Mouse (Mus musculus) midbrain, embryonic 12.5 days (tissue): ENCODE measurements around the gene Tnfaip6. TPM values are rescaled to one million over a fixed set of nuclear protein-coding genes. Genes with fewer than 3 reads are reported as not detected.

Experiments
- ATAC-seq: fragments of 200-750 bp; cut with Nextera tagmentation; 2 replicates; pipeline ENCODE4 v1.8.0; 2017; ENCODE audit warnings: low read depth, moderate TSS enrichment, moderate library complexity; ENCODE audit not compliant: low FRiP score
- H3K27ac ChIP-seq: fragments of 300-500 bp; sonication (generic); replicated peaks from 2 replicates; pipeline ENCODE4 v1.5.1; 2016; ENCODE audit warnings: mild to moderate bottlenecking
- H3K27me3 ChIP-seq: fragments of 300-500 bp; sonication (generic); 2 replicates; pipeline ENCODE4 v1.6.1; 2016; ENCODE audit warnings: mild to moderate bottlenecking
- H3K36me3 ChIP-seq: fragments of 300-500 bp; sonication (generic); 2 replicates; pipeline ENCODE4 v1.6.1; 2016
- H3K4me1 ChIP-seq: fragments of 300-500 bp; sonication (generic); 2 replicates; pipeline ENCODE4 v1.6.1; 2016
- H3K4me2 ChIP-seq: fragments of 300-500 bp; sonication (generic); replicated peaks from 2 replicates; pipeline ENCODE4 v1.6.1; 2016; ENCODE audit warnings: mild to moderate bottlenecking, moderate library complexity
- H3K4me3 ChIP-seq: fragments of 300-500 bp; sonication (generic); 2 replicates; pipeline ENCODE4 v1.5.1; 2016; ENCODE audit warnings: mild to moderate bottlenecking
- H3K9ac ChIP-seq: fragments of 300-500 bp; sonication (generic); replicated peaks from 2 replicates; pipeline ENCODE4 v1.6.1; 2016; ENCODE audit warnings: mild to moderate bottlenecking, moderate library complexity
- H3K9me3 ChIP-seq: fragments of 300-500 bp; sonication (generic); 2 replicates; pipeline ENCODE4 v1.6.1; 2016; ENCODE audit warnings: mild to moderate bottlenecking
- WGBS: fragments of 180-500 bp; shearing (Covaris S2); methylation state at CpG from one replicate; pipeline ENCODE4 v1.1.7; 2016; 5-methylcytosine and 5-hydroxymethylcytosine counted together
- polyA plus RNA-seq: library from polyadenylated mRNA; unstranded; fragments of >200 nt; fragmentation: Nextera tagmentation; extraction: Ambion mirVana; gene quantifications from 2 replicates; pipeline ENCODE4 v1.2.1, GENCODE M21; 2016

The Tnfaip6 gene
- polyA plus RNA-seq, 1 experiment from 2014 or later: 19.6 TPM

DNA sequence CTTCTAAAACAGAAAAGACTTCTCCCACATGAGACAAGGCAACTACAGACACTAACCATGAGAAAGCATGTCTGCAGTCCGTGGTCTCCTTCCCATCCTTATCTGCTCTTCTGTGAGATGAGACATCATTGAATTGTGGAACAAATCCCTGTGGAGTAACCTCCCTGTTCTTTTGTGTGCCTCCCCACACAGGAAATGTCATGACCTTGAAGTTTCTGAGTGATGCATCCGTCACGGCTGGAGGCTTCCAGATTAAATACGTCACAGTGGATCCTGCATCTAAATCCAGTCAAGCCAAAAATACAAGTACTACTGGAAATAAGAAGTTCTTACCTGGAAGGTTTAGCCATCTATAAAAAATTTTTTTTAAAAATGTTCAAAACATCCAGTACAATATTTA is 17.8 kb downstream of the Tnfaip6 start:
- Histone ChIP-seq H3K4me2 (no peak overlapping the region), H3K4me3 (no peak overlapping the region), H3K36me3 (0 out of 2 replicates have a peak, but pooled peaks cover 6% of the 10 kb centered on the region), H3K27ac (no peak overlapping the region), H3K9me3 (no peaks in the 10 kb centered on the region), H3K27me3 (no peaks in the 10 kb centered on the region), H3K4me1 (no peaks in the 10 kb centered on the region), H3K9ac (no peak overlapping the region)
- ATAC-seq: no peak
- 32% methylated on average over 4 of the region's 4 CpGs for WGBS

DNA sequence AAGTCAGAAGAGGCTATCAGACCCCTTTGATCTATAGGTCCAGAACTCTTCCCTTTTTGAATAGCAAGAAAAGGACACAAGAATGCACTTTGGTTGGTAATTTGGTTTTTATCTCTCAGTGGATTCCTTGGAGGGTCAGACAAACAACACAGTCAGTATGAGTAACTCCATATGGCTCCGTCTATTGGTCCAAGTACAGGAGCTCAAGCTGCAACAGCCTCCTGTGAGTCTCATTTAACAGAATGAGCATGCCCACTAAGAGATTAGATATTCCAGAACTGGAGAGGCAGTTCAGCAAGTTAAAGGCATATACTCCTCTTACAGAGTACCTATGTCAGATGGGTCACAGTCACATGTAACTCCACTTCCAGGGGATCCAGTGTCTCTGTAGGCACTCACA is 19.3 kb downstream of the Tnfaip6 start:
- H3K27ac ChIP-seq: no peak overlapping the region
- no peaks in the 10 kb centered on the region for H3K9me3 ChIP-seq
- no peaks in the 10 kb centered on the region for H3K27me3 ChIP-seq
- no peak overlapping the region for H3K9ac ChIP-seq
- WGBS: 76% methylated on average over 1 of the region's 1 CpGs
- no peaks in the 10 kb centered on the region for H3K4me1 ChIP-seq
- H3K36me3 ChIP-seq: no peaks in the 10 kb centered on the region
- no peak for ATAC-seq
- no peak overlapping the region for H3K4me3 ChIP-seq
- H3K4me2 ChIP-seq: no peak overlapping the region

- no peaks in the 10 kb centered on the region for H3K4me1 ChIP-seq
- H3K36me3 ChIP-seq: no peaks in the 10 kb centered on the region
- H3K4me2 ChIP-seq: no peak overlapping the region
- ATAC-seq: no peak
- H3K27me3 ChIP-seq: no peaks in the 10 kb centered on the region
- no peak overlapping the region for H3K9ac ChIP-seq
- H3K9me3 ChIP-seq: no peaks in the 10 kb centered on the region
- H3K4me3 ChIP-seq: no peak overlapping the region
- no peak overlapping the region for H3K27ac ChIP-seq
Observed at GRCm38 (mm10) chr2:52057681-52058080, 19.9 kb downstream of the Tnfaip6 start.

- no peaks in the 10 kb centered on the region for H3K9me3 ChIP-seq
- no peak for ATAC-seq
- no peak overlapping the region for H3K4me3 ChIP-seq
- H3K27me3 ChIP-seq: no peaks in the 10 kb centered on the region
- 69% methylated on average over 1 of the region's 1 CpGs for WGBS
- no peak overlapping the region for H3K27ac ChIP-seq
- peaks cover 10% of the 10 kb centered on the region for H3K4me1 ChIP-seq
- no peaks in the 10 kb centered on the region for H3K36me3 ChIP-seq
- no peak overlapping the region for H3K4me2 ChIP-seq
- H3K9ac ChIP-seq: no peak overlapping the region
Observed at GRCm38 (mm10) chr2:52068641-52069040, 30.8 kb downstream of the Tnfaip6 start.

DNA sequence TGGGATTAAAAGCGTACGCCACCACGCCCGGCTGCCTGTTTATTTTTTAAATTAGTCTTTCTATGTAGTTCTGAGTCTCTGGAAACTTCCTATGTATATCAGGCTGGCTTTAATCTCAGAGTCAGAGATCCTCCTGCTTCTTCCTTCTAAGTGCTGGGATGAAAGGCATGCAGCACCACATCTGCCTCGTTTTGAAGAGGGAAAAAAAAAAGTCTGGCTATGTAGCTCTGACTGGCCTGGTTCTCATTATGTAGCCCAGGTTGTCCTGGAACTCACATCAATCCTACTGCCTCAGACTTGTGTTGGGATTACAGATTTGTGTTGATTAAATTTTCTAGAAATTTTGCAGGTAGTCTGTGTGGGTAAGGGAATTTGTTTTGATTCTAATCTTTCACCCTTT is 33.0 kb downstream of the Tnfaip6 start:
- WGBS: 91% methylated on average over 5 of the region's 5 CpGs
- H3K27me3 ChIP-seq: no peaks in the 10 kb centered on the region

DNA sequence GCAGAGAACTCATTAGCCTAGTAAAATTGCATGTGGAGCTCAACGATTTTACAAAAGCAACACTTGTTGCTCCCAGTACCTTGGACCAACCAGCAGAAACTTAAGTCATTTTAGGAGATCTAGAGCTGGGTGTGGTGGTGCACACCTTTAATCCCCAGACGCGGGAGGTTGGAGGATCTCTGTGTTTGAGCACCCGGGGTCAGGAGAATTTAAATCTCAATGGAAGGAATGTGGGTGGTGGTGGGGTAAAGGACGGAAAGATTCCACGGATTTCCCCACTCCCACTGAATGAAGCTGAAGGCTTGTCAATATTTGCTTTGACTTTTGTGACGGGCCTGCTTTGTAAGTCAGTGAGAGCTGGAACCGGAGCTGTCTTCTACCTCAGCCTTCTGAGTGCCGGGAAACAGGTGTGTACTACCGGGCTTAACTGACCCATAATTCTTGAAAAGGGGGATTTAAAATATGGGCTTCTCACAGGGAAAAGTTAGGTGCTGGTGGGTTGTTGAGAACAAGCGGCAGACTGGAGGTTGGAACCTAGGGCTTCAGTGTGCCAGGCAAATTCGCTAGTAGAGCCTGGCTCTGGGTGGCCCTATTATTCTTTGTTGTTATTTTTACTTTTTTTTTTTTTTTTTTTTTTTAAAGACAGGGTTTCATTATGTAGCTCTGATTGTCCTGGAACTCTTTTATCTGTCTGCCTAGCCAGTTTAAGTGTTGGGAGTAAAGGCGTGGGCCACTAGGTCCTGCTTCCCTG is 33.6 kb downstream of the Tnfaip6 start:
- no peak for ATAC-seq
- H3K4me2 ChIP-seq: peak overlapping the region; percentile 63
- peak overlapping the region; percentile 96; the same call in 1 of the 2 replicates for H3K4me3 ChIP-seq
- H3K9ac ChIP-seq: no peak overlapping the region
- no peaks in the 10 kb centered on the region for H3K9me3 ChIP-seq
- H3K27ac ChIP-seq: no peak overlapping the region
- 16% methylated on average over 13 of the region's 13 CpGs for WGBS
- H3K27me3 ChIP-seq: no peaks in the 10 kb centered on the region
- peaks cover 12% of the 10 kb centered on the region; the same call in 1 of the 2 replicates for H3K36me3 ChIP-seq
- peaks cover 15% of the 10 kb centered on the region for H3K4me1 ChIP-seq

More for the DNA sequence above, 33.0 kb downstream of the Tnfaip6 start:
- Histone ChIP-seq H3K4me1 (peaks cover 15% of the 10 kb centered on the region), H3K27ac (no peak overlapping the region), H3K9me3 (no peaks in the 10 kb centered on the region), H3K4me3 (no peak overlapping the region), H3K4me2 (no peak overlapping the region), H3K36me3 (peaks cover 6% of the 10 kb centered on the region; the same call in 1 of the 2 replicates), H3K9ac (no peak overlapping the region)
- no peak for ATAC-seq

- Histone ChIP-seq H3K9me3 (no peaks in the 10 kb centered on the region), H3K9ac (peak overlapping the region; percentile 91), H3K27me3 (no peaks in the 10 kb centered on the region), H3K27ac (peak overlapping the region; percentile 84), H3K4me1 (peaks cover 15% of the 10 kb centered on the region), H3K4me3 (peak overlapping the region; percentile 96), H3K4me2 (peak overlapping the region; percentile 63), H3K36me3 (peaks cover 16% of the 10 kb centered on the region)
- WGBS: 2% methylated on average over 10 of the region's 10 CpGs
- peak; percentile 61 for ATAC-seq
Observed at GRCm38 (mm10) chr2:52072065-52072490, 34.3 kb downstream of the Tnfaip6 start.

GRCm38 (mm10) chr2:52072491-52073140 is 34.8 kb downstream of the Tnfaip6 start, which contains the start of gene Rif1:
Rif1 (plus strand) TSS chr2:52072832.
- peak; percentile 98 for ATAC-seq
- H3K9me3 ChIP-seq: no peaks in the 10 kb centered on the region
- H3K4me2 ChIP-seq: peak within 1 kb of the TSS; percentile 63
- H3K27ac ChIP-seq: peak within 1 kb of the TSS; percentile 84
- H3K9ac ChIP-seq: peak within 1 kb of the TSS; percentile 91
- peak within 1 kb of the TSS; percentile 96 for H3K4me3 ChIP-seq
- H3K4me1 ChIP-seq: peaks cover 15% of the 10 kb centered on the region
- WGBS: under 1% methylated on average over 55 of the region's 72 CpGs
- no peaks in the 10 kb centered on the region for H3K27me3 ChIP-seq
- H3K36me3 ChIP-seq: peaks cover 19% of the 10 kb centered on the region

DNA sequence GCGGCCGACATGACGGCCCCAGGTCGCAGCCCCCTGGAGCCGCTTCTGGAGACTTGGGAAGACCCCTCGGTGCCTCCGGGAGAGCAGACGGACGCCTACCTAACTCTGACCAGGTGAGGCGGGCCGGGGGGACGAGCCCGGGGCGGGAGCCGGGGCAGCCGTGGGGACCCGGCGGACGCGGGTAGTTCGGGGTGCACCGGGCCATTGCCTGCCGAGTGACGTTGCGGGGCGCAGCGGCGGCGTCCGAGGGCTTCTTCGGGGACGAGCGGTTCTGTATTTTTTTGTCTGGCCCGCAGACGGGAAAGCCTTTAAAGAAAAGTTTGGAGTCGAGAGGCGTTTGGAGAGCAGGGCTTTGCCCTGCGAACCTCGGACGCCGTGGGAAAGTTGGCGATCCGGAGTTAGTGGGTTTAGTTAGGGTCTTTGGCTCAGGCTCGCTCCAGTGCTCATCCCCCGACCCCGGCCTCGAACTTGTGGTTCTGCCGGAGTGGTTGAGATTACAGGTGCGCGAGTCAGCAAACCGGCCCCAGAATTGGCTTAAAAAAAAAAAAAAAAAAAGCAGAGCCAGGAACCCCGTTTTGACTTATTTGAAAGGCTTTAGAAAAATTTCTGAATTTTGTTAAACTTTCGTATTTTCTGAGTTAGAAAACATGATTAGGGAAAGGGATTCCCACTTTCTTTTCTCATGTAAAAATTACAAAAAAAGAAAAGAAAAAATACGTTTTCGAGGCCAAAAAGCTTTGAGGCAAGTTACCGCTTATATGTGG is 35.5 kb downstream of the Tnfaip6 start:
- Histone ChIP-seq H3K36me3 (peaks cover 23% of the 10 kb centered on the region), H3K9me3 (no peaks in the 10 kb centered on the region), H3K27me3 (no peaks in the 10 kb centered on the region), H3K27ac (peak overlapping the region; percentile 84), H3K4me3 (peak overlapping the region; percentile 96), H3K4me1 (peaks cover 15% of the 10 kb centered on the region), H3K9ac (peak overlapping the region; percentile 91), H3K4me2 (peak overlapping the region; percentile 63)
- ATAC-seq: peak; percentile 53; the same call in 1 of the 2 replicates
- WGBS: under 1% methylated on average over 55 of the region's 56 CpGs

DNA sequence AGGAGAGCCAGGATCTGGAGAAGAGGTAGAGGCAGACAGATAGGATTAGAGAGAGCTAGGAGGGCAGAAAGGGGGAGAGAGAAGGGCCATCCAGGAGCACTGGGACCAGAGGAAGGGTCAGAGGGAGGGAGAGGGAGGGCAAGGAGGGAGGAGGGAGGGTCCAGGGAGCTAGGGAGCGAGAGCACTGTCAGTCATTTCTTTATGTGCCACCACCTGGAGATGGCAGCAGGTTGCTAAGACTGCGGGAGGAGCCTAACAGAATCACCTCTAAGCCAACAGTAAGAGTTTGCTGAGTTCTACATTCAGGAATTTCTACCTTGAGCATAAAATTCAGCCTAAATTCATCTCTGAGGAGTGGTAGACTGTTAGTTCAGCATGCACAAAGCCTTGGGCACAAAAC is 40.9 kb downstream of the Tnfaip6 start:
- Histone ChIP-seq H3K27me3 (no peaks in the 10 kb centered on the region), H3K4me1 (peaks cover 5% of the 10 kb centered on the region; the same call in 1 of the 2 replicates), H3K4me2 (no peak overlapping the region), H3K9ac (no peak overlapping the region), H3K9me3 (no peaks in the 10 kb centered on the region), H3K27ac (no peak overlapping the region), H3K4me3 (no peak overlapping the region), H3K36me3 (peaks cover 51% of the 10 kb centered on the region)
- 93% methylated on average over 2 of the region's 2 CpGs for WGBS
- no peak for ATAC-seq

DNA sequence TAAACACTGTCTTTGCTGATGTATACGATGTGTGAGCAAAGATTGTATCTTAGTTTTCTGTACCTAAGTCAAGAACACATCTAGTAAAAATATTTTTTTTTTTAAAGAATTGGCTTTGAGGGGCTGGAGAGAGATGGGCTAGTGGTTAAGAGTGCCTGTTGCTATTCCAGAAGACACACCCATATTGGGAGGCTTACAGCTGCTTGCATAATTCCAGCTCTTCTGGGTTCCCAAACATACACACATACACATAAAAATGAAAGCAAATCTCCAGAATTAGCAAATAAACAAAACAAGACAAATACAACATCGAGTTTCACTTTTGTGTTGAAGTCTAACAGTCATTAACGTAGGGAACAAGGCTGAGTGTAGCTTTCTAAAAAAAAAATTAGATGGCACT is 46.2 kb downstream of the Tnfaip6 start:
- ATAC-seq: no peak
- WGBS: 95% methylated on average over 3 of the region's 3 CpGs
- Histone ChIP-seq H3K9ac (no peak overlapping the region), H3K9me3 (no peaks in the 10 kb centered on the region), H3K27ac (no peak overlapping the region), H3K4me3 (no peak overlapping the region), H3K4me1 (no peaks in the 10 kb centered on the region), H3K4me2 (no peak overlapping the region), H3K36me3 (peaks cover 70% of the 10 kb centered on the region), H3K27me3 (no peaks in the 10 kb centered on the region)

- no peak for ATAC-seq
- no peaks in the 10 kb centered on the region for H3K9me3 ChIP-seq
- no peak overlapping the region for H3K4me2 ChIP-seq
- H3K36me3 ChIP-seq: peaks cover 75% of the 10 kb centered on the region
- H3K9ac ChIP-seq: no peak overlapping the region
- no peaks in the 10 kb centered on the region for H3K27me3 ChIP-seq
- 96% methylated on average over 2 of the region's 2 CpGs for WGBS
- no peak overlapping the region for H3K4me3 ChIP-seq
- no peak overlapping the region for H3K27ac ChIP-seq
- H3K4me1 ChIP-seq: no peaks in the 10 kb centered on the region
Observed at GRCm38 (mm10) chr2:52084571-52084970, 46.8 kb downstream of the Tnfaip6 start.
